ENCODE assay signal across 12 mouse cellular contexts in genomic region chr1:58339901-58340300, GRCm38 (mm10).
"Had no signal": no experiment of that assay in that cellular context is flagged by ENCODE, and none has a peak within 500 bp of the region (broad histone marks: within the 10 kb centered on the region; RNA-seq: fewer than 3 reads in every experiment).

No protein-coding gene starts in this region.

- H3K4me1 ChIP-seq: liver, embryonic 15.5 days had no signal

- H3K9me3 ChIP-seq: kidney, embryonic 15.5 days; liver, embryonic 15.5 days had no signal

- H3K4me2 ChIP-seq: kidney, embryonic 15.5 days; limb, embryonic 12.5 days; liver, embryonic 11.5 days; liver, embryonic 15.5 days had no signal

- DNase-seq: kidney, postnatal 14 days; lung, adult 2 months; lung, postnatal 36 days; right cerebral cortex, adult 18-20 months; right cerebral cortex, postnatal 25 days; thymus, postnatal 4 days had no signal

- H3K27ac ChIP-seq: kidney, embryonic 15.5 days; limb, embryonic 12.5 days; liver, embryonic 15.5 days had no signal

- H3K27me3 ChIP-seq: kidney, embryonic 15.5 days; limb, embryonic 12.5 days; liver, embryonic 15.5 days had no signal

- H3K4me3 ChIP-seq: kidney, embryonic 15.5 days; limb, embryonic 12.5 days; liver, embryonic 15.5 days had no signal

- H3K9ac ChIP-seq: kidney, embryonic 15.5 days; limb, embryonic 12.5 days; liver, embryonic 15.5 days had no signal

- H3K36me3 ChIP-seq: kidney, embryonic 15.5 days; limb, embryonic 12.5 days; liver, embryonic 15.5 days had no signal

- ATAC-seq: lung, postnatal 0 days; midbrain, embryonic 16.5 days had no signal
